Mouse (Mus musculus) erythroblast, adult 5-6 weeks (primary cell): ENCODE measurements around the gene Caskin1. TPM values are rescaled to one million over a fixed set of nuclear protein-coding genes. Genes with fewer than 3 reads are reported as not detected.

Experiments used
- ATAC-seq: replicated peaks from 2 replicates; pipeline ENCODE4 v1.8.0; 2016; ENCODE audit warnings: moderate number of reproducible peaks, mild to moderate bottlenecking, moderate TSS enrichment, inconsistent platforms; ENCODE audit not compliant: poor library complexity, low FRiP score, severe bottlenecking
- total RNA-seq, 2 experiments: library from RNA; stranded (forward) in 1 of 2; stranded (reverse) in 1 of 2; fragments of 150-400 nt in 1 of 2; fragments of 200-764, 138-1000 nt in 1 of 2; gene quantifications; 2 replicates each; pipeline versions ENCODE4 v1.2.3 to v1.2.4; 2015 to 2017; ENCODE audit warnings: low replicate concordance in 2 of 2

Caskin1 gene
- total RNA-seq, 2 experiments from 2014 or later = not detected

- peak; percentile 83 for ATAC-seq
Measured at GRCm38 (mm10) chr17:24549618-24550415, 61.4 kb downstream of the Caskin1 start, which contains the start of gene Pkd1. Gene Pkd1 (plus strand): TSS chr17:24549834.

- ATAC-seq = peak; percentile 65
Measured at GRCm38 (mm10) chr17:24550416-24551049, 62.1 kb downstream of the Caskin1 start.

- no peak for ATAC-seq
Measured at GRCm38 (mm10) chr17:24551050-24551444, 62.6 kb downstream of the Caskin1 start.

GRCm38 (mm10) chr17:24557091-24557490 lies 68.7 kb downstream of the Caskin1 start:
- ATAC-seq = no peak

Other genes with a start within 250 kb of the Caskin1 start
- 16.1 and 24.7 TPM in 2 replicates for gene Ccnf, start 237.1 kb upstream of the Caskin1 start, total RNA-seq (2015; ENCODE audit: low replicate concordance)
- 42.2 and 65.5 TPM in 2 replicates for gene Ccnf, start 237.1 kb upstream of the Caskin1 start, total RNA-seq (2017; ENCODE audit: low replicate concordance)
- not detected in 2 replicates for gene Abca17, start 137.5 kb upstream of the Caskin1 start, total RNA-seq (2015; ENCODE audit: low replicate concordance)
- gene Abca17, start 137.5 kb upstream of the Caskin1 start, total RNA-seq (2017; ENCODE audit: low replicate concordance) = not detected in 2 replicates
- 7.3 and 16.1 TPM in 2 replicates for gene Abca3, start 136.7 kb upstream of the Caskin1 start, total RNA-seq (2015; ENCODE audit: low replicate concordance)
- gene Abca3, start 136.7 kb upstream of the Caskin1 start, total RNA-seq (2017; ENCODE audit: low replicate concordance) = 11.1 and 14.8 TPM in 2 replicates
- 38.7 and 42.8 TPM in 2 replicates for gene Rnps1, start 74.0 kb upstream of the Caskin1 start, total RNA-seq (2015; ENCODE audit: low replicate concordance)
- 43.6 and 43.7 TPM in 2 replicates for gene Rnps1, start 74.0 kb upstream of the Caskin1 start, total RNA-seq (2017; ENCODE audit: low replicate concordance)
- 2.7 and 5.4 TPM in 2 replicates for gene Eci1, start 62.0 kb upstream of the Caskin1 start, total RNA-seq (2015; ENCODE audit: low replicate concordance)
- gene Eci1, start 62.0 kb upstream of the Caskin1 start, total RNA-seq (2017; ENCODE audit: low replicate concordance) = 4.3 and 15.3 TPM in 2 replicates
- 2.1 TPM in 1 of 2 replicates, not detected in the other for gene Dnase1l2, start 45.5 kb upstream of the Caskin1 start, total RNA-seq (2015; ENCODE audit: low replicate concordance)
- 0.85 and 5.6 TPM in 2 replicates for gene Dnase1l2, start 45.5 kb upstream of the Caskin1 start, total RNA-seq (2017; ENCODE audit: low replicate concordance)
- 15.0 and 20.9 TPM in 2 replicates for gene E4f1, start 18.3 kb upstream of the Caskin1 start, total RNA-seq (2015; ENCODE audit: low replicate concordance)
- 13.4 and 14.1 TPM in 2 replicates for gene E4f1, start 18.3 kb upstream of the Caskin1 start, total RNA-seq (2017; ENCODE audit: low replicate concordance)
- gene Pgp, start 18.2 kb upstream of the Caskin1 start, total RNA-seq (2015; ENCODE audit: low replicate concordance) = 14.2 and 20.2 TPM in 2 replicates
- gene Pgp, start 18.2 kb upstream of the Caskin1 start, total RNA-seq (2017; ENCODE audit: low replicate concordance) = 6.1 and 8.1 TPM in 2 replicates
- 1.7 TPM in 1 of 2 replicates, not detected in the other for gene Bricd5, start 14.7 kb upstream of the Caskin1 start, total RNA-seq (2015; ENCODE audit: low replicate concordance)
- gene Bricd5, start 14.7 kb upstream of the Caskin1 start, total RNA-seq (2017; ENCODE audit: low replicate concordance) = 1.1 TPM in 1 of 2 replicates, not detected in the other
- 5.9 and 15.8 TPM in 2 replicates for gene Mlst8, start 9.5 kb upstream of the Caskin1 start, total RNA-seq (2015; ENCODE audit: low replicate concordance)
- 5.5 and 8.2 TPM in 2 replicates for gene Mlst8, start 9.5 kb upstream of the Caskin1 start, total RNA-seq (2017; ENCODE audit: low replicate concordance)
- gene Traf7, start 39.3 kb downstream of the Caskin1 start, total RNA-seq (2015; ENCODE audit: low replicate concordance) = 11.9 and 13.2 TPM in 2 replicates
- gene Traf7, start 39.3 kb downstream of the Caskin1 start, total RNA-seq (2017; ENCODE audit: low replicate concordance) = 24.2 and 45.2 TPM in 2 replicates
- not detected in 2 replicates for gene Rab26, start 45.6 kb downstream of the Caskin1 start, total RNA-seq (2015; ENCODE audit: low replicate concordance)
- not detected in 2 replicates for gene Rab26, start 45.6 kb downstream of the Caskin1 start, total RNA-seq (2017; ENCODE audit: low replicate concordance)
- 1.5 and 6.1 TPM in 2 replicates for gene Pkd1, start 61.2 kb downstream of the Caskin1 start, total RNA-seq (2015; ENCODE audit: low replicate concordance)
- gene Pkd1, start 61.2 kb downstream of the Caskin1 start, total RNA-seq (2017; ENCODE audit: low replicate concordance) = 3.8 and 16.2 TPM in 2 replicates
- 16.3 and 75.9 TPM in 2 replicates for gene Tsc2, start 144.0 kb downstream of the Caskin1 start, total RNA-seq (2015; ENCODE audit: low replicate concordance)
- 8.6 and 9.0 TPM in 2 replicates for gene Tsc2, start 144.0 kb downstream of the Caskin1 start, total RNA-seq (2017; ENCODE audit: low replicate concordance)
- gene Nthl1, start 144.1 kb downstream of the Caskin1 start, total RNA-seq (2015; ENCODE audit: low replicate concordance) = 1.0 TPM in 1 of 2 replicates, not detected in the other
- gene Nthl1, start 144.1 kb downstream of the Caskin1 start, total RNA-seq (2017; ENCODE audit: low replicate concordance) = 0.56 and 0.85 TPM in 2 replicates
- 0.38 TPM in 1 of 2 replicates, not detected in the other for gene Slc9a3r2, start 161.7 kb downstream of the Caskin1 start, total RNA-seq (2015; ENCODE audit: low replicate concordance)
- gene Slc9a3r2, start 161.7 kb downstream of the Caskin1 start, total RNA-seq (2017; ENCODE audit: low replicate concordance) = 0.56 and 1.8 TPM in 2 replicates
- not detected in 2 replicates for gene Npw, start 169.9 kb downstream of the Caskin1 start, total RNA-seq (2015; ENCODE audit: low replicate concordance)
- gene Npw, start 169.9 kb downstream of the Caskin1 start, total RNA-seq (2017; ENCODE audit: low replicate concordance) = not detected in 2 replicates
- gene Zfp598, start 181.1 kb downstream of the Caskin1 start, total RNA-seq (2015; ENCODE audit: low replicate concordance) = 3.7 and 7.9 TPM in 2 replicates
- 4.0 and 4.3 TPM in 2 replicates for gene Zfp598, start 181.1 kb downstream of the Caskin1 start, total RNA-seq (2017; ENCODE audit: low replicate concordance)
- gene Syngr3, start 201.4 kb downstream of the Caskin1 start, total RNA-seq (2015; ENCODE audit: low replicate concordance) = not detected in 2 replicates
- not detected in 2 replicates for gene Syngr3, start 201.4 kb downstream of the Caskin1 start, total RNA-seq (2017; ENCODE audit: low replicate concordance)
- 2.7 and 6.3 TPM in 2 replicates for gene Gfer, start 207.6 kb downstream of the Caskin1 start, total RNA-seq (2015; ENCODE audit: low replicate concordance)
- gene Gfer, start 207.6 kb downstream of the Caskin1 start, total RNA-seq (2017; ENCODE audit: low replicate concordance) = 3.0 and 7.2 TPM in 2 replicates
- not detected in 2 replicates for gene Noxo1, start 207.6 kb downstream of the Caskin1 start, total RNA-seq (2015; ENCODE audit: low replicate concordance)
- not detected in 2 replicates for gene Noxo1, start 207.6 kb downstream of the Caskin1 start, total RNA-seq (2017; ENCODE audit: low replicate concordance)
- 0.58 and 5.9 TPM in 2 replicates for gene Tbl3, start 219.1 kb downstream of the Caskin1 start, total RNA-seq (2015; ENCODE audit: low replicate concordance)
- gene Tbl3, start 219.1 kb downstream of the Caskin1 start, total RNA-seq (2017; ENCODE audit: low replicate concordance) = 4.3 and 11.9 TPM in 2 replicates
- gene Rnf151, start 229.5 kb downstream of the Caskin1 start, total RNA-seq (2015; ENCODE audit: low replicate concordance) = not detected in 2 replicates
- gene Rnf151, start 229.5 kb downstream of the Caskin1 start, total RNA-seq (2017; ENCODE audit: low replicate concordance) = not detected in 2 replicates
- gene Rps2, start 229.5 kb downstream of the Caskin1 start, total RNA-seq (2015; ENCODE audit: low replicate concordance) = 1,254 and 1,636 TPM in 2 replicates
- gene Rps2, start 229.5 kb downstream of the Caskin1 start, total RNA-seq (2017; ENCODE audit: low replicate concordance) = 281 and 355 TPM in 2 replicates
- 52.0 and 124 TPM in 2 replicates for gene Ndufb10, start 235.9 kb downstream of the Caskin1 start, total RNA-seq (2015; ENCODE audit: low replicate concordance)
- gene Ndufb10, start 235.9 kb downstream of the Caskin1 start, total RNA-seq (2017; ENCODE audit: low replicate concordance) = 74.1 and 90.5 TPM in 2 replicates
- gene Rpl3l, start 239.2 kb downstream of the Caskin1 start, total RNA-seq (2015; ENCODE audit: low replicate concordance) = not detected in 2 replicates
- not detected in 2 replicates for gene Rpl3l, start 239.2 kb downstream of the Caskin1 start, total RNA-seq (2017; ENCODE audit: low replicate concordance)
- gene Msrb1, start 248.0 kb downstream of the Caskin1 start, total RNA-seq (2015; ENCODE audit: low replicate concordance) = 177 and 224 TPM in 2 replicates
- 42.8 and 97.5 TPM in 2 replicates for gene Msrb1, start 248.0 kb downstream of the Caskin1 start, total RNA-seq (2017; ENCODE audit: low replicate concordance)